Mouse (Mus musculus): ENCODE data around the gene Snrpd2. TPM values are rescaled to one million over a fixed set of nuclear protein-coding genes. Genes with fewer than 3 reads are reported as not detected.

Snrpd2 gene
- polyA plus RNA-seq (2014; fragmentation: Nextera tagmentation; extraction: Ambion mirVana): 155 and 205 TPM in 2 replicates

DNA sequence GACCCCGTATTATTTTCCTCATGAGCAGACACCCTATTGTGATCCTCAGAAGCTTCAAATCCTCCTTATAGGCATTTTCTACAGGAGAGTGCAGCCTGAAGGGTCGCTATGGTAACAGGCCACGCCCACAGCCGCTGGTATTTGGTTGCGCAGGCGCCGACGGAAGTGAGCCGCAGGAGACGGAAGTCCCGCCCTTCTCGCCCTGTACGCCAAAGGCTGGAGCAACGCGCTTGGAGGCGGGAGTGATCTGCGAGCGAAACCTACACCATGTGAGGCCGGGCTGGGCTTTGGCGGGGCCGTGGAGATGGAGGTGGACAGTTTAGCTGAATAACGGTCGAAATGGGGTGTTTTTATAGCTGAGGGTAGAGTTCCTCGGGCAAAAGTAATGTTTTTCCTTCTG, at the start of gene Snrpd2:
Snrpd2 (plus strand) TSS at position 97 of the 400 bp plus-strand sequence.
- ATAC-seq (ENCODE audit: low FRiP score, low TSS enrichment): peak; percentile 92
- Histone ChIP-seq H3K4me3 (ENCODE audit: low read length) (peak within 1 kb of the TSS; percentile 69), H3K27me3 (ENCODE audit: control insufficient read depth, insufficient read depth, low read length) (no peaks in the 10 kb centered on the region), H3K27ac (ENCODE audit: low read depth, low read length) (peak within 1 kb of the TSS; percentile 53), H3K4me1 (ENCODE audit: control insufficient read depth, insufficient read depth, low read length) (peaks cover 15% of the 10 kb centered on the region), H3K4me2 (replicated peaks; ENCODE audit: low read depth, low read length) (peak within 1 kb of the TSS; percentile 87), H3K9ac (ENCODE audit: low read depth, low read length) (peak within 1 kb of the TSS; percentile 69), H3K9me3 (ENCODE audit: control insufficient read depth, low read length) (no peaks in the 10 kb centered on the region), H3K36me3 (ENCODE audit: control insufficient read depth, insufficient read depth, low read length) (peaks cover 28% of the 10 kb centered on the region; the same call in 1 of the 2 replicates)
- WGBS: under 1% methylated on average over 24 of the region's 24 CpGs

GRCm38 (mm10) chr7:19100290-19100689, 49.2 kb upstream of the Snrpd2 start:
- Histone ChIP-seq H3K9me3 (ENCODE audit: control insufficient read depth, low read length) (no peaks in the 10 kb centered on the region), H3K4me3 (ENCODE audit: low read length) (no peak overlapping the region), H3K27ac (ENCODE audit: low read depth, low read length) (no peak overlapping the region), H3K4me2 (replicated peaks; ENCODE audit: low read depth, low read length) (no peak overlapping the region), H3K36me3 (ENCODE audit: control insufficient read depth, insufficient read depth, low read length) (peaks cover 10% of the 10 kb centered on the region), H3K9ac (ENCODE audit: low read depth, low read length) (no peak overlapping the region), H3K4me1 (ENCODE audit: control insufficient read depth, insufficient read depth, low read length) (peaks cover 18% of the 10 kb centered on the region), H3K27me3 (ENCODE audit: control insufficient read depth, insufficient read depth, low read length) (no peaks in the 10 kb centered on the region)
- WGBS: 73% methylated on average over 1 of the region's 1 CpGs
- ATAC-seq (ENCODE audit: low FRiP score, low TSS enrichment): no peak

DNA sequence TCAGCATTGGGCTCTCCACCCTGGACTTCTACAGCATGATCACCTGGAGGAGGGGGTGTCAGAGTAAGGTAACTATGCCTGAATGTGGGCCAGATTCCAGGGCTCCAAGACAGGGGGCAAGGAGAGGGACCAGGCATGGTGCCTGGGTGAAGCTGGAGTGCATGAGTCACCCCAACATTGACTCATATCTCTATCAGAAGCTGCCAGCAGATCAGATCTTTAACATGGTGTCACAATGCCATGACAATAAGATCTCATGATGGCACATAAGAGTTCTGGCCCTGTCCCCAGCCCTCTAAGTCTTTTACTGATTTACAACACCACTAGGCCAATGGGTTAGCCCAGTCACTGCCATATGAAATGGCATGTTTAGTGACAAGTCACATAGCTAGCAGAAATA, 45.8 kb upstream of the Snrpd2 start:
- Histone ChIP-seq H3K36me3 (ENCODE audit: control insufficient read depth, insufficient read depth, low read length) (no peaks in the 10 kb centered on the region), H3K4me1 (ENCODE audit: control insufficient read depth, insufficient read depth, low read length) (no peaks in the 10 kb centered on the region), H3K27ac (ENCODE audit: low read depth, low read length) (no peak overlapping the region), H3K4me2 (replicated peaks; ENCODE audit: low read depth, low read length) (no peak overlapping the region), H3K4me3 (ENCODE audit: low read length) (no peak overlapping the region), H3K9ac (ENCODE audit: low read depth, low read length) (no peak overlapping the region), H3K9me3 (ENCODE audit: control insufficient read depth, low read length) (no peaks in the 10 kb centered on the region), H3K27me3 (ENCODE audit: control insufficient read depth, insufficient read depth, low read length) (no peaks in the 10 kb centered on the region)
- ATAC-seq (ENCODE audit: low FRiP score, low TSS enrichment): no peak

GRCm38 (mm10) chr7:19104486-19104885, 45.0 kb upstream of the Snrpd2 start:
- Histone ChIP-seq H3K27ac (ENCODE audit: low read depth, low read length) (no peak overlapping the region), H3K9ac (ENCODE audit: low read depth, low read length) (no peak overlapping the region), H3K9me3 (ENCODE audit: control insufficient read depth, low read length) (no peaks in the 10 kb centered on the region), H3K4me2 (replicated peaks; ENCODE audit: low read depth, low read length) (no peak overlapping the region), H3K36me3 (ENCODE audit: control insufficient read depth, insufficient read depth, low read length) (no peaks in the 10 kb centered on the region), H3K4me3 (ENCODE audit: low read length) (no peak overlapping the region), H3K27me3 (ENCODE audit: control insufficient read depth, insufficient read depth, low read length) (no peaks in the 10 kb centered on the region), H3K4me1 (ENCODE audit: control insufficient read depth, insufficient read depth, low read length) (no peaks in the 10 kb centered on the region)
- no peak for ATAC-seq (ENCODE audit: low FRiP score, low TSS enrichment)
- 85% methylated on average over 2 of the region's 2 CpGs for WGBS

GRCm38 (mm10) chr7:19107436-19107835, 42.1 kb upstream of the Snrpd2 start:
- WGBS: 62% methylated on average over 3 of the region's 3 CpGs

GRCm38 (mm10) chr7:19109565-19109964, 40.0 kb upstream of the Snrpd2 start:
- WGBS: 69% methylated on average over 1 of the region's 1 CpGs

More at GRCm38 (mm10) chr7:19107436-19107835, 42.1 kb upstream of the Snrpd2 start:
- ATAC-seq (ENCODE audit: low FRiP score, low TSS enrichment): no peak
- no peak overlapping the region for H3K9ac ChIP-seq (ENCODE audit: low read depth, low read length)
- no peak overlapping the region for H3K4me3 ChIP-seq (ENCODE audit: low read length)
- H3K36me3 ChIP-seq (ENCODE audit: control insufficient read depth, insufficient read depth, low read length): no peaks in the 10 kb centered on the region
- H3K4me1 ChIP-seq (ENCODE audit: control insufficient read depth, insufficient read depth, low read length): no peaks in the 10 kb centered on the region
- H3K27me3 ChIP-seq (ENCODE audit: control insufficient read depth, insufficient read depth, low read length): no peaks in the 10 kb centered on the region
- no peak overlapping the region for H3K4me2 ChIP-seq (replicated peaks; ENCODE audit: low read depth, low read length)
- H3K27ac ChIP-seq (ENCODE audit: low read depth, low read length): no peak overlapping the region
- H3K9me3 ChIP-seq (ENCODE audit: control insufficient read depth, low read length): no peaks in the 10 kb centered on the region

GRCm38 (mm10) chr7:19118028-19118771, 31.3 kb upstream of the Snrpd2 start, which contains the start of gene Gm4969:
Gene Gm4969 (minus strand): TSS chr7:19118368.
- peaks cover 16% of the 10 kb centered on the region for H3K4me1 ChIP-seq (ENCODE audit: control insufficient read depth, insufficient read depth, low read length)
- H3K27ac ChIP-seq (ENCODE audit: low read depth, low read length): no peak within 1 kb of the TSS
- H3K4me2 ChIP-seq (replicated peaks; ENCODE audit: low read depth, low read length): peak within 1 kb of the TSS; percentile 41
- H3K9ac ChIP-seq (ENCODE audit: low read depth, low read length): no peak within 1 kb of the TSS
- H3K27me3 ChIP-seq (ENCODE audit: control insufficient read depth, insufficient read depth, low read length): no peaks in the 10 kb centered on the region
- WGBS: 28% methylated on average over 59 of the region's 64 CpGs
- H3K9me3 ChIP-seq (ENCODE audit: control insufficient read depth, low read length): peaks cover 7% of the 10 kb centered on the region
- peak; percentile 36 for ATAC-seq (ENCODE audit: low FRiP score, low TSS enrichment)
- peak within 1 kb of the TSS; percentile 24 for H3K4me3 ChIP-seq (ENCODE audit: low read length)
- no peaks in the 10 kb centered on the region for H3K36me3 ChIP-seq (ENCODE audit: control insufficient read depth, insufficient read depth, low read length)

More at GRCm38 (mm10) chr7:19109565-19109964, 40.0 kb upstream of the Snrpd2 start:
- no peak overlapping the region for H3K27ac ChIP-seq (ENCODE audit: low read depth, low read length)
- no peak overlapping the region for H3K4me3 ChIP-seq (ENCODE audit: low read length)
- no peak overlapping the region for H3K9ac ChIP-seq (ENCODE audit: low read depth, low read length)
- no peaks in the 10 kb centered on the region for H3K4me1 ChIP-seq (ENCODE audit: control insufficient read depth, insufficient read depth, low read length)
- H3K9me3 ChIP-seq (ENCODE audit: control insufficient read depth, low read length): no peaks in the 10 kb centered on the region
- H3K27me3 ChIP-seq (ENCODE audit: control insufficient read depth, insufficient read depth, low read length): no peaks in the 10 kb centered on the region
- no peak overlapping the region for H3K4me2 ChIP-seq (replicated peaks; ENCODE audit: low read depth, low read length)
- H3K36me3 ChIP-seq (ENCODE audit: control insufficient read depth, insufficient read depth, low read length): no peaks in the 10 kb centered on the region
- ATAC-seq (ENCODE audit: low FRiP score, low TSS enrichment): no peak

GRCm38 (mm10) chr7:19119083-19119482, 30.4 kb upstream of the Snrpd2 start:
- Histone ChIP-seq H3K4me2 (replicated peaks; ENCODE audit: low read depth, low read length) (no peak overlapping the region), H3K27ac (ENCODE audit: low read depth, low read length) (no peak overlapping the region), H3K4me1 (ENCODE audit: control insufficient read depth, insufficient read depth, low read length) (peaks cover 16% of the 10 kb centered on the region), H3K4me3 (ENCODE audit: low read length) (no peak overlapping the region; the same call in 1 of the 2 replicates), H3K9ac (ENCODE audit: low read depth, low read length) (no peak overlapping the region), H3K27me3 (ENCODE audit: control insufficient read depth, insufficient read depth, low read length) (no peaks in the 10 kb centered on the region), H3K9me3 (ENCODE audit: control insufficient read depth, low read length) (peaks cover 7% of the 10 kb centered on the region), H3K36me3 (ENCODE audit: control insufficient read depth, insufficient read depth, low read length) (no peaks in the 10 kb centered on the region)
- peak; percentile 28 for ATAC-seq (ENCODE audit: low FRiP score, low TSS enrichment)
- 93% methylated on average over 8 of the region's 8 CpGs for WGBS

DNA sequence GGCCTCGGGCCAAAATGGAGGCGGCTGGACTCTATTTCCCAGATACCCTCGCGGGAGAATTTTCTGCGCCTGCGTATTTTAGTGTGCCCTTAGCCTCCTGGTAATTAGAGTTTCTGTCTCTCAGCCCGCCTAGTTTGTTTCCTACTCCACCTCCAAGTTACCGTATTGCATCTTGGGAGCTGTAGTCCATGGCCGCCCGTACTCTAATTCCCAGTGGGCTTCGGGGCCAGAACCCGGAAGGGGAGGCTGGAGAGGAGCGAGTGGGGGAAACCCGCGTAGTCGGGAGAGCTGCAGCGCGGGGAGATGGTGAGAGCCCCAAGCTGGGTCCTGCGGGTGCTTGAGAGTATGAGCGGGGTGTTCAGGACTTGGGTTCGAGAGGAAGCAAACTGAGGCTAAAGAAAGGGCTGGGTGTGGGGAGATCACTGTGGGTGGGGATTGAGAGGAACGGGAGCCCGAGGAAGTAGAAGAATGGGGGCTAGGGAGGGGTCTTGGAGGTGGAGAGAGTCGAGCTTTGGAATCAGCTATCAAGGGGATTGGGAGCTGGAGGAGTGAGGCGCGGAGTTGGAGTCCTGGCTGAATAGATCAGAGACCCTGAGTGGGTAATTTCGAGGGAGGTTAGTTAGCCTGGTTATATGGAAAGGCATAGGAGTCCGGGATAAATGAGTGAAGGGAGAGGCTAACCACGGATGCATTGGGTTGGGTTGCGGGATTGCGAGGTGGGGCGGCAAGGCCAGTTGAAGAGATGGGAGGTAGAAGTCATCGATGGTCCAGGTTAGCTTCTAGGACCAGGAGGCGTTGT, 29.7 kb upstream of the Snrpd2 start, which contains the start of gene Fbxo46:
Fbxo46 (plus strand) TSS at position 229 of the 799 bp plus-strand sequence.
- H3K27me3 ChIP-seq (ENCODE audit: control insufficient read depth, insufficient read depth, low read length): no peaks in the 10 kb centered on the region
- peak within 1 kb of the TSS; percentile 91 for H3K4me2 ChIP-seq (replicated peaks; ENCODE audit: low read depth, low read length)
- peak within 1 kb of the TSS; percentile 68 for H3K9ac ChIP-seq (ENCODE audit: low read depth, low read length)
- H3K36me3 ChIP-seq (ENCODE audit: control insufficient read depth, insufficient read depth, low read length): no peaks in the 10 kb centered on the region
- peak; percentile 95 for ATAC-seq (ENCODE audit: low FRiP score, low TSS enrichment)
- peaks cover 7% of the 10 kb centered on the region for H3K9me3 ChIP-seq (ENCODE audit: control insufficient read depth, low read length)
- H3K4me3 ChIP-seq (ENCODE audit: low read length): peak within 1 kb of the TSS; percentile 63
- 2% methylated on average over 34 of the region's 34 CpGs for WGBS
- H3K4me1 ChIP-seq (ENCODE audit: control insufficient read depth, insufficient read depth, low read length): peaks cover 16% of the 10 kb centered on the region
- no peak within 1 kb of the TSS for H3K27ac ChIP-seq (ENCODE audit: low read depth, low read length)

All from kidney, embryonic 14.5 days (tissue).